Mouse (Mus musculus): Measurements from ENCODE around the gene Myadm. TPM values are rescaled to one million over a fixed set of nuclear protein-coding genes. Genes with fewer than 3 reads are reported as not detected.
A peak's percentile ranks its signal among the peaks of the same experiment; 100 is the strongest.
"Not testable (repeated sequence)": the region's sequence is repeated elsewhere in the genome, so short reads cannot be mapped to it uniquely, and the experiment has no call there.

Gene Myadm
- total RNA-seq, 2 experiments from 2014 or later: 77.1 to 81.5 TPM

DNA sequence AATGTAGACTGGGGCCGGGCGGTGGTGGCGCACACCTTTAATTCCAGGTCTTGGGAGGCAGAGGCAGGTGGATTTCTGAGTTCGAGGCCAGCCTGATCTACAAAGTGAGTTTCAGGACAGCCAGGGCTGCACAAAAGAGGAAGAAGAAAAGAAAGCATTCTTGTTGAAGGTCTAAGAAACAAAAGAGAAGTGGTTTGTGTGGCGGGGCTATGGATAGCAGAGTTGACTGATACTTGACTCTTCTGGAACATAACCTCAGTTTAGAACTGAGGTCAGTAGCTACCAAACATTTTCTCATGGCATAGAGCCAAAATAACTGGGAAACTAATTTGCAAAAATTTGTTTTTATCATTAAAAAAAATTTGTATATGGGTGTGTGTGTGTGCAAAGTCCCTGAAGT lies 2.8 kb upstream of the Myadm start:
- no peak for DNase-seq (ENCODE audit: extremely low spot score in 1 of 2, low spot score in 2 of 2)
- intact Hi-C loops (cut with DNase I): no loop called here

DNA sequence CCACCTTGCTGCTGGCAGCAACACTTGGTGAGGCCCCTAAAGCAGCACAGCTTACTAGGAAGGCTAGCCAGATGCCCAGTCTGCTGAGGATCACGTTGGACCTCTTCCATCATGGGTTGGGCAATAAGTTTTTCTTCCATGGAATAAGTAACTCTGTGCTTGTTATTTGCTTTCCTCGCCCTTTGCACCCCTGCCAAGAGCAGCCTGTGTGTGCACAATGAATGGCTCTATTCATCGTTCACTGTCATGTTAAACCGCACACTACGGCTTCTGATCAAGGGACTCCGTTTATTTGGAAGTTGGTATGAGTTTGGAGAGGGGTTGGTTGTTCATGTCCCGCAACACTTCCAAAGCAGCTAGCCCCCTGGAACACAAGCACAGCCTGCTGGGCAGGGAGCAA lies 1.7 kb upstream of the Myadm start:
- intact Hi-C loops (cut with DNase I): no loop called here
- DNase-seq (ENCODE audit: extremely low spot score in 1 of 2, low spot score in 2 of 2): peak in 1 of 2 experiments; percentile 29

DNA sequence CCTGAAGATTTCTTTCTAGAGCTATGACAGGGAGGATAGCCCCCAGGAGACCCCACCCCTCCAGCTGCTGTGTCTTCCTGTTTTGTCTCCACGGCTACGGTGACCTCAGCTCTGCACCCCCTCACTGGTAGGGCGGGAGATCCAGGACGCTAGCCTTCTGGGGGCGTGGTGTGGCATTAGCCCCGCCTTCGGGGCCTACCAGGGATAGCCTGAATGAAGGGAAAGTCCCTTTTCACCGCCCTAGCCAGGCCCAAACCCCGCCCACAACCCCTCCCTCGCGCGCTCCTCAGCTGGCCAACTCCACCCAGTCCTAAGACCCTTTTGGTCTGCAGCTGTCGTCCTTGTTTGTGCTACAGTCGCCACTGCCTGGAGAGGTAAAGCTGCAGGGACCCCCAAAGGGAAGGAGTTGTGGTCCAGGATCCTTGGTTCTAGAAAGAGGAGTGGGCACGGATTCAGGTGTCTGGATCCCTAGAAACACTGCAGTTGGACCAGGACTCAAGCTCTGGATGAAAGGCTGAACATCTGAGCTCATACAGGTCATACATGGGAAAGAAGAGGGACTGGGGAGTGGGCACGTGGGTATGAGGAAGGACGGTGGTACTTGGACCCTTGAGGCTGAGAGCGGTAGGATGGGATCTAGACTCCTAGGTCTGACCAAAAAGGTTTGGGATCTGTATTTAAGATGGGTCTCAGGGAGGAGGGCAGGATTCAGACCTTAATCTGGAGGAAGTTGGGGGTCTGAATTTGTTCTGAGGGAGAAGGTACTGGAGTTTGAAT lies 1.6 kb downstream of the Myadm start:
- peak; percentile 88 to 97 for DNase-seq (ENCODE audit: extremely low spot score in 1 of 2, low spot score in 2 of 2)
- intact Hi-C loops (cut with DNase I): no loop called here

DNA sequence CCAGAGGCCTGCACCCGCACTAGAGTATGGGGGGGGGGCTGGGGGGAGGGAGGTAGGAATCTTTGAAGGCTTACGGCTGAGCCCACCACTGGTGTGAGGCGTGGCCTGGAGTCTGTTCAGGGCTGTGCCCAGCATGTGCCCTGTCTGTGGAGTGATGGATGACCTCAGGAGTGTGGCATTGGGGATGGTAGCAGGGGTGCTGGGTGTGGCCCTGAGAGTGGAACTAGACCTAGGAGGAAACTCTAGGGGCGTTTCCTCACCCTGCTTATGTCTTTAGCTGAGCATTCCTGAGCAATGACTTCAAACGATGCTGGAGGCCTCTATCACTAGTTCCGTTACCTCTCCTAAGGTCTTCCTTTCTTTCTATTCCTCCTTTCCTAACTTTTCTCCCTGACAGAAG lies 2.3 kb downstream of the Myadm start:
- peak in 1 of 2 experiments; percentile 46 for DNase-seq (ENCODE audit: extremely low spot score in 1 of 2, low spot score in 2 of 2)
- intact Hi-C loops (cut with DNase I): no loop called here

DNA sequence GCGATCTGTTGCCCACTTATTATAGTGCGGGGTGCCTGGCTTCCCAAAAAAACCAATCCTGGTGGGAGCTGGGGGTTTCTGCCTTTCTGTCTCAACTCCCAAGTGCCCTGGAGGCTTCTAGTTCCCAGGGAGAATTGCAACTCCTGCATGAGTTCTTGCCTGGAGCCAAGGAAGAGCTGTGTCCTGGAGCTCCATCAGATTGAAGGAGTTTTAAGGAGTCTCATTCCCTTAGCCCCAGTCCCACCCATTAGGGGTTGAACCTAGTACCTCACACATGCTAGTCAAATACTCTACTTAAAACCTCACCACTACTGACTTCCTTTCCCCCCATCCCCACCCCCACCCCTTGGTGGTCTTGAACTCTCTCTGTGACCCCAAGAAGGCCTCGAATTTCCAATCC lies 2.9 kb downstream of the Myadm start:
- intact Hi-C loops (cut with DNase I): no loop called here
- DNase-seq (ENCODE audit: extremely low spot score in 1 of 2, low spot score in 2 of 2): no peak

DNA sequence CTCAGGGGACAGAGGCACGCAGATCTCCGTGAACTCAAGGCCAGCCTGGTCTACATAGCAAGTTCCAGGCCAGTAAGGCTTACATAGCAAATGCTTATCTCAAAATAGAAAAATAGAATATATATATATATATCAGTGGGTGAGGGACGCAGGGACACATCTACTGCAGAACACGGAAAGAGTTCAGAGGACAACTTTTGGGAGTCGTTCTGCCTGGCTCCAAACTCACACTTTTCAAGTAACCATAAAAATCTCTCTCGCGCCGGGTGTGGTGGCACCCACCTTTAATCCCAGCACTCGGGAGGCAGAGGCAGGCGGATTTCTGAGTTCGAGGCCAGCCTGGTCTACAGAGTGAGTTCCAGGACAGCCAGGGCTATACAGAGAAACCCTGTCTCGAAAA lies 3.4 kb downstream of the Myadm start:
- DNase-seq (ENCODE audit: extremely low spot score in 1 of 2, low spot score in 2 of 2); intact Hi-C loops (cut with DNase I): not testable (repeated sequence)

DNA sequence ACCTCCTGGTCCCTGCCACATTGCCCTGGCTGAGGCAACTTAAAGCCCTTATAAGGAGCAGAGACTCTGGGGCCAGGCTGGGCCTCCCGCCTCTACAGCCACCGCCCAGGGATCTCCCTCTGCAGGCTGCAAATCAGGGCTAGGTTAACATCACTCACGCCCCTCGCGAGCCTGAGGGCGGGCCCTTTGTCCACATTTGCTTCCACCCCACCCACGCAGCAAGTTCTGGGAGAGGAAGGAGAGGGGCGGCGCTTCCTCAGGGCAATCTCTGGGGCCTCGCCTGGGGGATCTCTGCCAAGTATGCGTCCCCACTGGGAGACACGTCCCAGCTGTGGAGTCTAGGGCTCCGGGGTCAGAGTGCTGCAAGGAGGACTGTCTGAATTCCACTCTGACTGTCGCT lies 3.9 kb downstream of the Myadm start:
- DNase-seq (ENCODE audit: extremely low spot score in 1 of 2, low spot score in 2 of 2): peak; percentile 60 to 95
- intact Hi-C loops (cut with DNase I): no loop called here

DNA sequence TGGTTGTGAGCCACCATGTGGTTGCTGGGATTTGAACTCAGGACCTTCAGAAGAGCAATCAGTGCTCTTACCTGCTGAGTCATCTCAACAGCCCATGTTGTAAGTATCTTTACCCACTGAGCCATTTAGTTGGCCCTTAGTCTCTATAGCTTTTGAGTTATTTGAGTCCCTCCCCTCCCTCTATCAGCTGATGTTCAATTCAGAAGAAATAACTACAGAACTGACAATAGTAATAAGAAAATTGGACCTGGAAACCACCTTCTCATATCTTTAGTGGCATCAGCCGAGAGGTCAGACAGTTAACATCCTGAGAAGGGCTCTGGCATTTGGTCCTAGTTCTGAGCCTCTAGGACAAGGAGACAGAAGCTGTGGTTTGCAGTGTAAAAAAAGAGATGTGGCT lies 5.9 kb downstream of the Myadm start:
- intact Hi-C loops (cut with DNase I): no loop called here
- DNase-seq (ENCODE audit: extremely low spot score in 1 of 2, low spot score in 2 of 2): no peak

DNA sequence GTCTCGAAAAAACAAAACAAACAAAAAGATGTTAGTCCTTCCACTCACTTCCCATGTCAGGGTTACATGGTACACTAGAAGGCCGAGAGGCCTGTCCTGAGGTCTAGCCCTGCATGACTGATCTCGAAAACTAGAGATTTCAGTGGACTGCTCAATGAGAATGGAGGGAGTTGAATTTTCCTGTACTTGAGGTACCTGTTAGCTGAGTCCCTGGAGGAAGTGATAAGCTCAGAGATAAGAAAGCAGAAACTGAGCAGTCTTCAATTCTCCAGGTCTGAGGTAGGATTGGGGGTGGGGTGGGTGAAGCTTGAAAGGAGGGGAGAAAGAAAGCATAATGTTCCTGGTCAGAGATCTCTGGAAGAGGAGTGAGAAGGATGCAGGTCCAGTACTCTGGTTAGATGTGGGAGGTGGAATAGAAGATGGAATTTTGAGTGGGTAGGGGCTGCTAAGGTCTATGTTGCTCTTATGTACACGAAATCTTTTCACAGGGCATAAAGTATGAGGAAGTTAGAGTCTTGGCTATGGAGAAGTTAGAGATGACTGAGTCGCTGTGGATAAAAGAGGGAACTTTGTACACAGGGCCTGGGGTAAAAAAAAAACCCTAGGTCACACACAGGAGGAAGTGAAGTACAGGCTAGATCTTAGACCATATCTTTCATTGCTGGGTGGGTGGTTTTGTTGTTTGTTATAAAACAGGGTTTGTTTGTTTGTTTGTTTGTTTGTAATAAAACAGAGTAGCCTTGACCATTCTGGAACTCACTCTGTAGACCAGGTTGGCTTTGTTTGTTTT lies 6.6 kb downstream of the Myadm start:
- DNase-seq (ENCODE audit: extremely low spot score in 1 of 2, low spot score in 2 of 2): no peak
- intact Hi-C loops (cut with DNase I): no loop called here

DNA sequence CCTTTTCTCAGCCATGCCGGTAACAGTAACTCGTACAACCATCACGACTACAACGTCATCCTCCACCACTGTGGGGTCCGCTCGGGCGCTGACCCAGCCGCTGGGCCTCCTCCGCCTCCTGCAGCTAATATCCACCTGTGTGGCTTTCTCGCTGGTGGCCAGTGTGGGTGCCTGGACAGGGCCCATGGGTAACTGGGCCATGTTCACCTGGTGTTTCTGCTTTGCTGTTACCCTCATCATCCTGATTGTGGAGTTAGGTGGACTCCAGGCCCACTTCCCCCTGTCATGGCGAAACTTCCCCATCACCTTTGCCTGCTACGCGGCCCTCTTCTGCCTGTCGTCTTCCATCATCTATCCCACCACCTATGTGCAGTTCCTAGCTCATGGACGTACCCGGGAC lies 7.8 kb downstream of the Myadm start:
- intact Hi-C loops (cut with DNase I): no loop called here
- no peak for DNase-seq (ENCODE audit: extremely low spot score in 1 of 2, low spot score in 2 of 2)

DNA sequence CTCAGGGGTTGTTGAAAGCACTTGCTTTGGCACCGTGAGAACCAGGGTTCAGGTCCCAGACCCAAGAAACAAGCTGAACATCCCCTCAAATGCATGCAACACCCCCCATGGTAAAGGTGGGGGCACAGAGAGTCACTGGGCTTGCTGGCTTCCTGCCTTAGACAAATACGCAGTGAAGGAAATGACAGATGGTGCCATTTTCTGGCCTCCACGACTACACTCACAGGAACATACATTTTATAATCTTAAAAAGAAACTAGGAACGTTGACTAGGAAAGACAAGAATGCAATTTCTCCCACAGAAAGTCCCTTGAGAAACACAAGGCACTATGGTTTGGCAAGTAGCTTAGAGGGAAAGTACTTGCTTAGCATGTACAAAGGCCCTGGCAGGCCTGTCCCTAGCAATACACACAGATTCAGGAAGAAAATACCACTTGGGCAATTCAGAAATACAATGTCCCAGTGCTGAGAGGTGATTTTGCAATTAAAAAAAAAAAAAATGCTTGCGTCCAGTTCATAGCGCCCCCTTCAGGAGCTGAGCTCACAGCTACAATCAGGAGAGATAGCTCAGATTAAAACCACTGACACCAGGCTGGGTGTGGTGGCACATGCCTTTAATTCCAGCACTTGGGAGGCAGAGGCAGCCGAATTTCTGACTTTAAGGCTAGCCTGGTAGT lies 11.2 kb downstream of the Myadm start:
- intact Hi-C loops (cut with DNase I): loop anchor here (10.0 kb wide), 1 partner anchor 75 kb away; no protein-coding TSS in a partner anchor
- DNase-seq (ENCODE audit: extremely low spot score in 1 of 2, low spot score in 2 of 2): peak in 1 of 2 experiments; percentile 50

DNA sequence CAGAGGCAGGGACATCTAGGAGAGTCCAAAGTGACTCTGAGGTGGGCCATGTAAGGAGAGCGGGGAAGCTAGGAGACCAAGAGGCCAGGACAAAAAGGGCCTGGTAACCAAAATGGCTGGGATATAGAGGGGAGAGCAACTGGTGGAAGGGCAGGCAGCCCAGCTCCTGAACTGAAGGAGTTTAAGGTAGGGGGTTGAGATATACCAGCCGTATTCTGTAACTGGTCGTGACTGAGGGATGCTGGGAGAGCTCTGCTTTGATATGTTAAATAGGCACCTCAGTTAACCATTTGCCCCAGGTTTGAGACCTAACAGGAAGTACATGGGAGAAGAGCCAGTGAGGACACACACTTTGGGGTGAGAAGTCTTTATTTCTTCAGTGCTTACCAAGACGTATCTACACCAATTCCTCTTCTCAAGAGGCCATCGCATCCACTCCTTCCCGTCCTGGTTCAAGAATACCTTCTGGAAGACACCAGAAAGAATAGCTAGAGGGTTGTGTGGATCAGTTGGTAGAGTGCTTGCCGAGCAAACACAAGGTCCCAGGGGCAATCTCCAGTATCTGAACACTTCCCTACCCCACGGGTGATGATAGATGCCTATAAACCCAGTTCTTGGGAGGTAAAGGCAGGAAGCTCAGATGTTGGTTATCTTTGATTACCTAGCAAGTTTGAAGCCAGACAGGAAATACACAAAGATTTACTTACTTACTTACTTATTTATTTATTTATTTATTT lies 12.2 kb downstream of the Myadm start:
- no peak for DNase-seq (ENCODE audit: extremely low spot score in 1 of 2, low spot score in 2 of 2)
- intact Hi-C loops (cut with DNase I): loop anchor here (10.0 kb wide), 1 partner anchor 76 kb away; no protein-coding TSS in a partner anchor

DNA sequence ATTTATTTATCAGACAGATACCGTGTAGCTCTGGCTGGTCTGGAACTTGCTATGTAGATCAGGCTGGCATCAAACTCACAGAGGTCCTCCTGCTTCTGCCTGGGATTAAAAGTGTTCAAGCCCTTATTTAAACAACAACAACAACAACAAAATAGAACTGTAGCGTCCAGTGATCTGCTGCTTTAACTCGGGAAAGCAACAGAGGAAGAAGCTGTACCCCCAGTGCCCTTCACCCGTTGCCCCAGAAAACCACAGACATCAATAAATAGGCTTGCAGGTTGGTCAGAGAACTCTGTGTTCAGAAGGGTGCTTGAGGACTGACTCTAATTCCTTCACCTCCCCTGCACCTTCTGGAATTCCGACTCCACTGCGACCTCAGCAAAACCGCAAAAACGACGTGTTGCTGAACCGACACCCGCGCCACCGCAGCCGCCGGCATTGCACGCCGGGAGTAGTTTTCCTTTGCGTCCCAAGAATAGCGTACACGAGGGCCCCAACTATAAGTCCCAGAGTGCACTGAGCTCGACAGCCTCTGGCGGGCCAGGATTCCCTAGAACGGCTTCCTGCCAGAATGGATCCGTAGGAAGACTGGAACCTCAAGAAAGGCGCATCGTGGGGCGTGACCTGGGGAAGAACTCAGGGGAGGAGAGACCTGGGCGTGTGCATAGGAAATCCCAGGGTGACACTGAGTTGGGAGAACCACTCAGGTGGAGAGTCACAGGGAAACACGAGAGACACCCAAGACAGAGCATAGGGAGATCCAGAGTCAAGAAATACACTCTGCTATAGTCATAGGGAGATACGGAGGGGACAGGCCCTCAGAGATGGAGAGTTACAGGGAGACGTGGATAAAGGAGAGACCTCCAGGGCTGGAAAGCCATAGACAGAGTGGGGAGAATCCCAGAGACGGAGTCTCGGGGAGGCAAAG lies 13.0 kb downstream of the Myadm start:
- intact Hi-C loops (cut with DNase I): loop anchor here (10.0 kb wide), 1 partner anchor 77 kb away; no protein-coding TSS in a partner anchor

DNA sequence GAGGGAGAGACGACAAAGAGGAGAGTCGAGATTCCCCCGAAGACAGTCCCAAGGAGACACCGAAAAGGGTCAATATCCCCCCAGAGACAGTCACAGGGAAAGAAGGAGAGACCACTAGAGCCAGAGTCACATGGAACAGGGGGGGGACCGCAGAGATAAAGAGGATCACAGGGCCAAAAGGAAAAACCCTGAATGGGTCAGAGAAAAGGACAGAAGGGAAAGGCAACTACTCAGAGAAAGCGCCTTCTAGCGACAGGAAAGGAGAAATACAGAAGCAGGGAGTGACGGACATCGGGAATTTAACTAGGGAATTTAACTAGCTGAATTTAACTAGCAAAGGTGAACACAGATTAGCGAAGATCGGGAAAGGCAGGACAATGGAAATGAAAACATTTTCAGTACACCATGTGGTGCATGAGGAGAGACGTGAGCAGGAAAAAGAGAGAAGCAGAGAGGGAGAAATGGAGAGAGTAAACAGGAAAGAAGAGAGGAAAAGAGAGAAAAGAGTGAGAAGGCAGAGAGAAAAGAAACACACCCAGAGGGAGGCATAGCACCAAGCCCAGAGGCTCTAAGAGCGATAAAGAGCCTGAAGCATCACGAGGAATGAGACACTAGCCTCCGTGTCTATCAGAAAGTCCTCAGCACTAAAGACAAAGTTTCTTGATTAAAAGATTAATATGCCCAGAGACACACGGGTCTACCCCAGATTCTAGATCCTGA lies 13.8 kb downstream of the Myadm start:
- intact Hi-C loops (cut with DNase I): loop anchor here (10.0 kb wide), 1 partner anchor 78 kb away; no protein-coding TSS in a partner anchor

More for the DNA sequence above, 13.0 kb downstream of the Myadm start:
- DNase-seq (ENCODE audit: extremely low spot score in 1 of 2, low spot score in 2 of 2): peak in 1 of 2 experiments; percentile 61

DNA sequence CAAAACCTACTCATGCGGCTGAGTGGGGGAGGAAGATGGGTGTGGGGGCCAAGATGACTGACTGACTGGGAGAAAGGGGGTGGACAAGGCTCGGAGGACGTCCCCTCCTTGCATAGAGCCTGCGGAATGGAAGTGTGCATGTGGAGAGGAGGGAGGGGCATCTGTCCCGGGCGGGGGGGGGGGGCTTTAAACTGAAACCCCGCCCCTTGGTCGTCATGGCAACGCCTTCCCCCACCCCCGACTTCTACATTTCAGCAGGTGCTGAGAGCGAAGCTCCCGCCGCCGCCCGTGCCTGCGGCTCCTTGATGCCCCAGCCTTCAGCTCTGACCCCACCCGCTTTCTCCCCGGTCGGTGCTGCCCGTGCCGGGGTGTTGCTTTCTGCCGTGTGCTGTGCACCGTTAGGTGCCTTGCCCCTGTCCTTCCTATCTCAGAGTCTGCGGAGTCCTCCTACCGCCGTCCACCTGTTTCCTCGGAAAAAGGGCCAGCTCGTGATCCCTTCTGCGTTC lies 14.4 kb downstream of the Myadm start:
- DNase-seq (ENCODE audit: extremely low spot score in 1 of 2, low spot score in 2 of 2): peak; percentile 59 to 85
- intact Hi-C loops (cut with DNase I): loop anchor here (10.0 kb wide), 1 partner anchor 79 kb away; no protein-coding TSS in a partner anchor

More for the DNA sequence above, 13.8 kb downstream of the Myadm start:
- DNase-seq (ENCODE audit: extremely low spot score in 1 of 2, low spot score in 2 of 2): no peak

DNA sequence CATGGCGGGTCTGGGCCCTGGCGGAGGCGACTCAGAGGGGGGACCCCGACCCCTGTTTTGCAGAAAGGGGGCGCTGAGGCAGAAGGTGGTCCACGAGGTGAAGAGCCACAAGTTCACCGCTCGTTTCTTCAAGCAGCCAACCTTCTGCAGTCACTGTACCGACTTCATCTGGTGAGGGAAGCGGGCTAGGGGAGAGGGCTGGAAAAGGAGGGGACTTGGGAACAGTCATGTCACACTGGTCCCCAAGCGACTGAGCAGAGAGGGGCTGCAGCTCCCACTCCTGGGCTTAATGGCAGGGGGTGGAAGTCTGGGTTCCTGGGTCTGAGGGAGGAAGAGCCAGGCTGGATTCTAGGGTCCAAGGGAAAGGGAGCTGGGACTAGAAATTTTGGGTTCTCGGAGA lies 14.9 kb downstream of the Myadm start:
- no peak for DNase-seq (ENCODE audit: extremely low spot score in 1 of 2, low spot score in 2 of 2)
- intact Hi-C loops (cut with DNase I): loop anchor here (10.0 kb wide), 1 partner anchor 79 kb away; no protein-coding TSS in a partner anchor

DNA sequence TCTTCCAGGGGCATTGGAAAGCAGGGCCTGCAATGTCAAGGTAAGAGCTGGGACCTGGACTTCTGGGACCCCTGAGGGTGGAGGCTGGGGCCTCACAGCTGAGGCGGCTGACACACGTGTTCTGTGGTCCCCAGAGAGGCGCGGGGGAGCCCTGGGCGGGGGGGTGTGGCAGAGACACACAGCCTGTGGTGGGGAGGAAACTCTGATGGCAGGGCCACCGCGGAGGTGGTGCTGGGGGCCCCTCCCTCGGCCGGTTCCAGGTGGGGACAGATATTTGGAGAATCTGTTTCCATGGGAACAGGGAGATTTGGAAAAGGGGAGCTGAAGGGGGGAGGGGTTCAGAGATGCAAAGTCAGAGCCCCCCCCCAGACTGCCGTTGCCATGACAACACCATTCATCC lies 15.4 kb downstream of the Myadm start:
- intact Hi-C loops (cut with DNase I): loop anchor here (10.0 kb wide), 1 partner anchor 79 kb away; no protein-coding TSS in a partner anchor
- peak in 1 of 2 experiments; percentile 79 for DNase-seq (ENCODE audit: extremely low spot score in 1 of 2, low spot score in 2 of 2)
